Mouse (Mus musculus) lung, postnatal 25 days (tissue): ENCODE measurements around the gene Abcc4.
"Not testable (repeated sequence)": the region's sequence is repeated elsewhere in the genome, so short reads cannot be mapped to it uniquely, and the experiment has no call there.

Experiments
- DNase-seq: peaks from one replicate; pipeline ENCODE4 v3.0.0; 2022; ENCODE audit warnings: low spot score

The Abcc4 gene

DNA sequence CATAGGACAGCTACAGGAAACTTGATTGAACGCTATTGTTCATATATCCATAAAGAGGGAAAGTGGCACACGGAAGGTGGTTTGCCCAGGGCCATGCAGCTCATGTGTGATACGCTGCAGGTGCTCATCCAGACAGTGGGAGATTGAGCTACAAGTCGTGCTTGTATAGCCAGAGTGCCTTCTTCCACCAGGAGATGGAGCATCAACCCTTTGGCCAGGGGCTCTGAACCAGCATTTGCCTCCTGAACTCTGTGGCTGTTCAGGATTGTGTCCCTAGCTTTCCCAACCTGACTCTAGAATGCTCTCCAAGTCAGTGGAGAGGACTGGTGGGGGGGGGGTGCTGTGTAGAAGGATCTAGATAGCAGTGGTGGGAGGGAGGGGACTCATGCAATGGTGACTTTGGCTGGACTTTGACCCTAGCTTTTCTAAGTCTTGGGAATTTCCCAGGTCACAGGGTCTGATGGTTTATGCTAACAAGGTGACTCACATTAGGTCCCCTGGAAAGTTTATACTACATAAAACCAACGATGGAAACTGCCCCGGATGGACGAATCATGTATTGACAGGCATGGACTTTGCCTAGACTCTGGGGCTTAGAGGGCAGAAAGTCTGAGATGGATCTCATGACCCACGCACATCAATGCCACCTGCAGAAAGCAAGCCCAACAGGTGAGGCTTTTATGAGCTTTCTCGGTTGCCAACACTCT, 27.6 kb downstream of the Abcc4 start:
- no peak for DNase-seq

DNA sequence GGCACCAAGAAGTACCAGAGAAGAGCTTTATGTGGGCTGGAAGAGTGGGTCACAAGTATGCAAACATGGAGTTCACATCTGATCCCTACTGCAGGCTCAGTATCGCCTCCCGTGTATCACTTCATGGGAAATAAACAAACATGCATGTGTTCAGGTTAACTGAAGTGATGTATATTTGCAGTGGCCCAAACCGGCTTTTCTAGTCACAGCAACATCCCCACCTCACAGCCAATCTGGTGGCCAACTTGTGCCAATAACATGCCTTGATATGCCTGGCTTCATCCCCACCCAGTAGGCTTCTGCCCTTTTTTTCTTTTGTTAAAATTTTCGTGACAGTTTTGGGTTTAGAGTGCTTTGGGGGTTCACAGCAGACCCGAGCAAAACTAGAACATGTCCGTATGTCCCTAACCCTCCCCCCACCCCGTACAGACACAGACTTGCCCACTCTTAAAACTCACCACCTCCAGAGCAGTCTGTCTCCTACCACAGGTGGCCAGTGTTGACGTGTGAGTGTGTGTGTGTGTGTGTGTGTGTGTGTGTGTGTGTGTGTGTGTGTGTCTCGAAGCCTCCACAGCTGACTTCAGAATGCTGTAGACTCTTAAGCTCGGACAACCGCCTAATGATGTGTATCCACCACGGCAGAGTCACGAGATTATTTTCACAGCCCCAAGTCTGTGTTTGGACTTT, 29.6 kb downstream of the Abcc4 start:
- no peak for DNase-seq

DNA sequence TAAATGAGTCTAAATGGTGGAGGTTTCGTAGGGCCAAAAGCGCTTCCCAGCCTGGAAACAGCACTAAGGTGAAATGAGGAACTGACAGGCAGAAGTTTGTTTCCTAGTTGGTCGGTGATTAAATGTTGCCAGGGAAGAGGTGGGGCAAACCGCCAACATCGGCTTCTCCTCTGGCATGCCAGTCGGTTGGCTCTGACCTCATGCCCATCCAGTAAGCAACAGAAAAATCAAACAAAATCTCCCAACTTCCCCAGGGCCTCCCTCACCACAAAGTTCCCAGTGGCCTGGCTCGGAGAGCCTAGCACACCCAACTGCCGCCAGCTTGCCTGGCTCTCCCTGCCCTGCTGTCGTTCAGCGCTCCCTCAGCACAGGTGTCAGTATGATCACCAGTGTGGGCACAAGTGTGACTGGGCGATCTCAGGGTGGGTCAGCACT, 31.3 kb downstream of the Abcc4 start:
- peak; percentile 26 for DNase-seq

DNA sequence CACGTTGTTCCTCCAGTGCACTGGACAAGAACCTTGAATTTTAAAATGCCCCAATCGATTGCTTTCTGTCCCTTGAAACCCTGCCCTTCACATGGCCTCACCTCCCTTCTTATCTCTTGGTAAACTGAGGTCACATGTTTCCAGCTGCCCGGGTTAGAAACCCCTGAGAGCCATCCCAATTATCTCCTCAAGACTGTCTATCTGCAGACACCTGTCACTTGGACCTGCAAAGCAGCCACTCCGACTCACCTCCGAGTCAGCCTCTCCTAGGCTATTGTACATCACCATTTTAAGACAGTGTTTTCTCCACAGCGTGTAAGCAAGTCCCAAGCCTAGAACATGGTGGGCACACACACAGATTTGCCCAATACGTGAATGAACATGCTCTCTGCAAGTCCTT, 31.8 kb downstream of the Abcc4 start:
- DNase-seq, result no peak

DNA sequence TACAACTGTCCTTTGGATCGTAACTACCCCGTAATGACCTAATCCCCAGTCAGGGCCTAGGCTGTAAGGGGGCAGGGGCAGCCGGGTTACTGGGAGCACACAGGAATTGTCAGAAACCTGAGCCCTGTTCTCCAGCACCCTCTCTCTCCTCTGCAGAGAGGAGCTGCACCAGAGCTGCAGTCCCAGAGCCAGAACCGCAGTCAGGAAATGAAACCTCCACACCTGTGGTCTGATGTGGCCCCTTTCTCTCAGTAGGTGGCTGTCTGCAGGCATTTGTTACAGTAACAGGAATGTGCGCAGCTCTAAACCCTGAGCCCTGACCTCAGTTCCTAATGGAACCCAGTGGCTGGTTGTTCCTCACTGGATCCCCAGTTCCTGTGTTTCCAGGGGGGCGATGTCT, 32.5 kb downstream of the Abcc4 start:
- no peak for DNase-seq

DNA sequence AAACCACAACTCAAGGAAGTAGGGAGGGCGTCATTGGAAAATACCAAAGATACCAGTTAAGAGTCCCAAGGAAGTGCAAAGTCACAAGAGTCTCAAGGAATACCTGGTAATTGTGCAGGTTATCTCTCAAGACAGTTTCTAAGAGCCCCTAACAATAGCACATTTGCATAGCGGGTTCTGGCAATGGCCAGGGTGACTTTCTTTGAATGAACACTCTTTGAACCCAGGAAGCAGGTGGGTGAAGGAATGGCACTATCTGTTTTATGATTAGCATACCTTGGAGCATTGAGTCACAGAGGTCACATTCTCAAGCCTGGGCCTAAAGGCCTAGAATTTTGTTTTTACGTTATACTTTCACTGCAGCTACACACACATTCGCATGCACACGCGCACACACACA, 33.1 kb downstream of the Abcc4 start:
- not testable (repeated sequence) for DNase-seq

DNA sequence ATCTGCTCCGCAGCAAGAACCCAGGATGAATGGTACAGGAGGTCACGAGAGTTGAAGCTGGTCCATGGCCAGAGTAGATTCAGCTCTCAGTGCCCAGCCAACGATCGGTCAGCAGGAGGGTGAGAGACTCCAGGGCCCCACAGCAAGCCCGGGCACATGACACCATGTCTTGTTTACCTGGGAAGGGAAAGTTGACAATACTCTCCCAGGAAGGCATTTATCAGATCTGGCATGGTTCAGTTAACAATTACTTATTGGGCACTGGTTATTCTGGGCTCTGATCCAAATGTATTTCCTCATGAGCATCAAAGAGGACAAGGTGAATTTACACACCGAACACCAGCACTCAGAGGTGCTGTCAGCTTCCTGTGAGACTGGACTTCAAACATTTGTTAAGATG, 38.5 kb downstream of the Abcc4 start:
- peak; percentile 38 for DNase-seq

DNA sequence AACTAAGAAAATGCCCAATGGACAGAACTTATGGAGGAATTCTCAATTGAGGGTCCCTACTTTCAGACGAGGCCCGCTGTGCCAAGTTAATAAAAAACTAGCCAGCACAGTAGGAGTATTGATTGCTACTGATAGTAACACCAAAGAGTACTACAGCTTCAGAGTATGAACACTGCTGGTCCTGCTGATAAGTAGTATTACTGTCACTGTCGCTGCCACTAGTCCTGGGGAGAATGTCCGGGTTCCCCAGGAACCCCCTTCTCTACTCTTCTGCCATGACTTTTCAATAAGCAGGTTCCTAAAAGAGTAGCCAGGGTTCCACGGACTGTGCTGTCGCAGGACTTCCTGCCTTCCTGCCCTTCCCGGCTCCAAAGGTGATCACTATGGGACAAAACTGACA, 41.4 kb downstream of the Abcc4 start:
- DNase-seq, result no peak

DNA sequence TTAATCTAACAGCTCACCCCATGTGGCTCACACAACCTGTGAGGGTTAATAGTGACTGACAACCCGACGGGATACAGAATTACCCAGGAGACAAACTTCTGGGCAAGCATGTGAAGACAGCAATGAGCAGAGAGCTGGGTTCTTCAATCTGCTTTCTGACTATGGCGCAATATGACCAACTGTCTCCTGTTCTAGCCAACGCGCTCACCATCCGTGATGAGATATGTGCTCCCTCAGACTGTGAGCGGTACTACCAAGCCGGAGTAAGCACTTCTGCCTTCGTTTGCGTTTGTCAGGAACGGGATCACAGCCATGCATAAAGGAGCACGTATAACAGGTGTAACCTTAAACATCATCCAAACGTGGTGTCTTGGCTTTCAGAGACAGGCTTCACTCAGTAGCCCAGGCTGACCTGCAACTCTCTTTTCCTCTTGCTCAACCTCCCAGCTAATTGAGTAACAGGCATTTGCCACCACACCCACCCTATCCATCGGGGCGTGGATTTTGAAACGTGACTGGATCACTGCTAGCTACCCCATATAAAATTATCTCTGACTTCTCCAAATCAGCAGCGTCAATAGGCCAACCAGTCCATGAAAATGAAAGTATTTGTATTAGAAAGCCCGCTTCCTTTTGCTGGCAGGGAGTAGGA, 43.3 kb downstream of the Abcc4 start:
- DNase-seq, result peak; percentile 29

DNA sequence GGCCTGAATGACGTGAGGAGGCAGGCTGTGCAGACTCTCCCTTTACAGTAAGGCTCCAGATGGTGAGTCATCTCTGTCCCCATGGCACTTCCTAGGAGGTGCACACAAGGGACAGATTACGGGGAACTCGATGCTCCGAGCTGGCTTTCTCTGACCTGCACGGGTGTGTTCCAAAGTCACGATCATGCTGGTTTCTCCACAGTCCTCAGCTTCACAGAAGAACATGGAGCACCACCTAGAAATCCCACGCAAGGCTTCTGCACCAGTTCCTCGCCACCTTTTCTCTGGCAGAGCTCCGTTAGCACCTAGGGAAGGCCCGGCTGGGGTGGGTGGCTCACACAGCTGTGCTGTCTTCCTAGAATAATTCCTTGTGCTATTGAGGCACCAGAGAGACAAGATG, 43.9 kb downstream of the Abcc4 start:
- no peak for DNase-seq

DNA sequence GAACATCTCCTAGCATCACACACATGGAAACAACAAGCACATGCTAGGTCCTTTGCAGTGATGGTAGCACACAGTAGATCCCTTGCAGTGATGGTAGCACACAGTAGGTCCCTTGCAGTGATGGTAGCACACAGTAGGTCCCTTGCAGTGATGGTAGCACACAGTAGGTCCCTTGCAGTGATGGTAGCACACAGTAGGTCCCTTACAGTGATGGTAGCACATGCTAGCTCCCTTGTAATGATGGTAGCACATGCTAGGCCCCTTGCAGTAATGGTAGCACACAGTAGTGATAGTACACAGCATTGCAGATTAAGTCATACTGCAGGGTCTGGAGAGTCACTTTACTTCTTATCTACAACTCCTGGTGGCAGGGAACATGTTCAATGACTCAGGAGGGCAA, 46.8 kb downstream of the Abcc4 start:
- no peak for DNase-seq

DNA sequence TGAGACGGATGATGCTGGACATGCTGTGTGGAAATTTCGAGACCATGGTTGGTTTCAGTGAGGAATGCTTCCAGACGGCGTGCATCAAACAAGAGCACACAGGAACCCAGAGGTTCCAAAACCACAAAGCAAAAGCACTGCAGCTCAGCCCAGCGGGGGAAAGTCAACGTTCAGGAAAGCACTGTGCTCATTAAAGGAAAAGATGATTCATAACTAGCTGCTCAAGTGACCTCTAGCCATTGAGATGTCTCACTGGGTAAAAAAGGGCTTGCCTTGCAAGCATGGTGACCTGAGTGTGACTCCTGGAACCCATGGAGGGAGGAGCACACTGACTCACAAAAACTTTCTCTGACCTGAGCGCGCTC, 47.7 kb downstream of the Abcc4 start:
- no peak for DNase-seq

DNA sequence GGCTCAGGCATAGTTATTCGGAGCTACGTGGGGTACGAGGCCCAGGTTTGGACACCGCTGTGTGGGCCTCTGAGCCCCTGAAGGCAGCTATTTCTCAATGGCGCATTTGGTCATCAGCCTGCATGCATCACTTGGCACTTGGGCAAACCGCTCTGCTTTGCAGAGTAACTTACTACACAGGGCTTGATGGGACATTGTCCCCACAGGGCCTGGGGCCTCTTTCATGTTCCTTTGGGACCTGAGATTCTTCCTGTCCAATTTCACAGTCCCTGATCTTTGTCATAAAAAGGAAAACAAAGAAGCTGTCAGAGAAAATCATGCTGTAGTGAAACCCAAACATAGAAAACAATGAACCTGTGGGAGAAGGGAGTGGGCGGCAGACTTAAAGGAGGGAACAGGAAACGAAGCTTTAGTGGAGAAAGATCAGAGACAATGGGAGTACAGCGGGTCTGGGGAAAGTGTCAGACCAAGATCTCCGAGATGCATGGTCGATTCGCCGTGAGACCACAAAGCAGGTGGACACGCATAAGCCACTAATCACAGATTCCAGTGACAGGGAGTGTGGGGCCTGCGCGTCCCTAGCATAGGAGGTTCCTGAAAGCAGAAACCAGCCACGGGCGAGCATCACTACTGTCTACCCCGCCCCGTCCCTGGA, 48.2 kb downstream of the Abcc4 start:
- no peak for DNase-seq

DNA sequence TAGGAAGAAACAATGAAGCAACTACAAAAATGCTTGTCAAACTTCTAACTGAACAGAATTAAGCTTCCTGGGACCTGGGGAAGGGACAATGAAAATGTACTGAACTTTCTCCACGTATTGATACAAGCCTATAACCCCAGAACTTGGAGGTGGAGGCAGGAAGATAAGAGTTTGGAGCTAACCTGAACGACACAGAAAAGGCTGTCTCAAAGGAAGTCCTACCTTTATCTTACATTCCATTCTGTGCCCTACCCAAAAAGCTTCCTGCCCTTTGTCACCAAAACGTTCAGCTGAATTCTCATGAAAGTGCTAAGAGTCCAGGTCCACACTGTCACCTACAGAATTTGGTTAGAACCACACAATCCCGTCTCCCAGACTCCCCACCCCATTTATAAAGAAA, 48.8 kb downstream of the Abcc4 start:
- DNase-seq, result no peak

DNA sequence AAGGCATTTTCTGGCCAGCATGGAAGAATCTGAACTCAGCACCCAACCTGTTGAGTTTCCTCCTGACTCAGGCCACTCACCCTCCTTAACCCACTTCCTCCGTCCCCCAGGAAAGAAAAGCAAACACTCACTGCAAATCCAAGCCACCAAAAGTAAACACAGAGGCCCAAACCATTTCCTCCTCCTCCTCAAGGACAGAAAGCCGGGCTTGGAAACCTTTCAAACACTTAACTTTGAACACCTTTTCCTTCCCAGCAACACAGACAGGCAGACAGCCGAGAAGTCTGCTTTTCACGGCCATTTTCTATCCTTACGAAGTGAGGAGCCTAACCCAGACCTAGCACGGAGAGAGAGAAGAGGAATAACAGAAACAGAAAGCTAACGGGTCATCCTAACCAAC, 50.0 kb downstream of the Abcc4 start:
- peak; percentile 76 for DNase-seq

DNA sequence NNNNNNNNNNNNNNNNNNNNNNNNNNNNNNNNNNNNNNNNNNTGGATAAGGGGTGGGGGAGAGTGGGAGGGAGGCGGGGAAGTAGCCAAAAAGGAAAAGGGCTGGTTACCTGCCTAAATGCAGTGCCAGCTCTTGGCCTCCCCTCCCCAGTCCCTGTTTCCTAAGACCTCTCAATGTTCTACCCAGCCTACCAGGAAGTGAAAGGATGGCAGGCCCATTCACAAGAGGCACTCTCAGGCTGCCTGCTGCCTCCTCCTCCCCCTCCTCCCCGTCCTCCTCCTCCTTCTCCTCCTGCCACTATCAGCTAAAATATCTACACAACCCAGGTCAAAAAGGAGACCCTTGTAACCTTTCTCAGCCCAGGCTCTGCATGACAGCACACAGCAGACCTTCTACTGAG, 51.1 kb downstream of the Abcc4 start:
- DNase-seq, result no peak

DNA sequence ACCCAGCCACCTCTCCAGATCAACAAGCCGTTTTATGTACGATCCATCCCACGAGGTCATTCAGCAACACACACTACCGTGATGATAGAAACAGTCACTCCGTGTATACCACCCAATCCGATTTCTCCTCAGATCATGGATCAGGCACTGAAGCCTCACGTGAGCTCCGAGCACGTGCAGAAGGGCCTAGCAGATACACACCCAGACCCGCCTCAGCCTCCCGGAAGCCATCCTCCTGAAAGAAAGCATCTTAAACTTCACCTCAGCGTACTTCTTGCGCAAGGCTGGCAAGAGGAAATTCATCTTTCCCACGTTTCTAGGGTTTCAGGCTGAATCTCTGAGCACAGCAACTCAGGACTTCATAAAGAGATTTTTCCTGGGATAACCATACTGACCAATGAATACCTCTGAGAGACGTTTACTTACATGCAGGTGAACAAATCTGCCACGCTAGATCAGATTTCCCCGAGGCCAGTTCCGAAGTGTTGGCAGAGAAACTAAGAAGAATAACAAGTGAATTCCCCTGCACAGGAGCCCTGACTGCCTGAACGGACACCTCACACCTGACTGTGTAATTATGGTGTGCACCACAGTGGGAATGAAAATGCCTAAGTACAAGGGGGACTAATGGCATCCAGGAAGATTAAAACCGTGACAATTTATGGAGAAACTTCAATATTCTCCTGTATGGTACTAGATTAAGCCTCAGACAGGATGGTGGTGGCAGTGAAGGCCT, 54.1 kb downstream of the Abcc4 start:
- no peak for DNase-seq

DNA sequence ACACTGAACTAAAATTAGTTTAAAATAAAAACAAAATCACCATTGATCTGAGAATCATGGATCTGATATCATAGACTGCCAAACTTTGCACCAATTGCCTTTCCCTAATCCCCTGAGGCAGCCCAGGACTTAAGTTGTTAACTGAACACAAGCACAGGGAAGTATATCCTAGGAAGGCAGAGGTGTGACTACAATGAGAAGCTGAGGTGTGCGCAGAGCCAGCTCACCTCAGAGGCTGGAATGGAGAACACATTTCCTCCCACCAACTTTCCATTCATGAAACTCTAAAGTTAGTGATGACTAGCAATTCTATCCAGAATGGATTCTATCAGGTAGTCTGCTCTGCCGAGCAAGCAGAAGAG, 56.1 kb downstream of the Abcc4 start:
- DNase-seq, result no peak

DNA sequence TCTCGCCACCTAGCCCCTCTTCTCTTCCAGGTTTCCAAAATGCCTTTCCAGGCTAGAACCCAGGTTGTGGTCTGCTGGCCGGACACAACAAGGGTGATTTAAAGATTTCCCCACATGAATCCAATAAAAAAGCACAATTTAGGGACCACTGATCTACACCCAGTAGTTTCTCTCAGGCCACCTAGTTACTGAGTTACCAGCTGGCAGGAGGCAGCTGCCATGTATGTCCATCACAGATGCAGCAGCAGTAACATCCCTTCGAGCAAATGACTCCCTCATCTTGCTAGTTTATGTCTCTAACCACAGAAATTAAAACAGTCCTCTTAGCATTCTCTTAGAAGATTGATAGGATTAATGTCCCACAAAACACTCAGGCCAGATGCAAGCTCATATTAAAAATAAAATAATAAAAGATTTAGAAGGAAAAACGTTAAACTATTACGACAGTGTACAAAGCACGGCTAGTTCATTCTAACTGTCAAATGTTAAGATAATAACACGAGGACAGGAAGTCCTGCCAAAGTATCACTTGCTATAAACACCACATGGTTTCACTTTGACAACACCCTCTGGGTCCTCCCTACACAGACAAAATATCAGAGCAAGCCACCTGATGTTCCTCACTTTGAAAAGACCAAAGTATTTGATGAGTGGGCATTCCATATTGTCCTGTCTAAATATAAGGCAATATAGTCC, 56.7 kb downstream of the Abcc4 start:
- peak; percentile 39 for DNase-seq

DNA sequence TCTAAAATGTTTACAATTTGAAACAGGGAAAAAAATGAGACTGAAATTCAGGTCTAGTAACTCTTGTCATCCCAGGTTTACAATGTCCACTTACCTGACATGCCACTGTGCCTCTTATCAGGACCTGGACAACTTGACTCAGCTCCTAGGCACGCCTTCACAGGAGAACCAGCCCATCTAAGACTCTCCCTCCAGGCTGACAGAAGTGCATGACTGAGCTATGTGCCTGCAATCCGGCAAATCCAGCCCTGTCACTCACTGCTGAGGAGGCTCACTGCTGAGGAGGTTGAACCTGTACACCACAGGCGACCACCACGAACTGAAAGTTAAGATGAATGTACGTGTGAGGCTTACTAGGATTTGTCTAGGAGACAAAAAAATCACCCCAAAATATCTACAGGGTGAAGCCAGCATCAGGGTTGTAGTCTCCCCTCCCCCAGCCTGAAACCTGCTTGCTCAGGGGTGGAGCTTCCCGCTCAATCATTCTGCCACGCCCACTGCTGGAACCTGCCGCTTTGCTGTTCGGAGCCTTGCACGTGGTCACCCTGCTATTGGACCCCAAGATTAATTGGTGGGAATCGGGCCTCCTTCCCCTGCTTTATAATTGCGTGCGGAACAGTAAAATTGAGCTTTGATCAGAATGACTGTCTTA, 63.0 kb downstream of the Abcc4 start:
- not testable (repeated sequence) for DNase-seq

DNA sequence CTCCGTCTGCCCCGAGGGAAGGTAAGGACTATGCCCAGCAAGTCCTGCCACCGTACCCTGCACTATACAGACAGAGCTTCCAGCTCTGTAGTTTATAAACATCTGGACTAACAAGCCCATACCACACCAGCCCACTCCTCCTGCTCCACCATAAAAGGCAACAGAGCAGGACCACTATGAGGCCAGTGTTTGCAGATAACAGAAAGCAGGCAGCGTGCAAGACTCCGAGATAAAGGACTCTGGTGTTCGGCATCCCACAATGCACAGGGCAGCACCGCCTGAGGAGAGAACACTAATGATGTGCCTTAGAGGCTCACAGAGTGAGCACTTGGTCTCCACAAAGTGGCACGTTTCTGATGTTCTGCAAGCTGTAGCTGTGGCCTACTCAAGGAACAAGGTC, 63.9 kb downstream of the Abcc4 start:
- no peak for DNase-seq
